Mouse (Mus musculus) liver, embryonic 11.5 days (tissue): Measurements from ENCODE around the gene Atp5d. TPM values are rescaled to one million over a fixed set of nuclear protein-coding genes. Genes with fewer than 3 reads are reported as not detected.

Experiments used
- ATAC-seq: fragments of 200-750 bp; cut with Nextera tagmentation; replicated peaks from 2 replicates; pipeline ENCODE4 v1.8.0; 2017; ENCODE audit warnings: moderate number of reproducible peaks, mild to moderate bottlenecking, moderate TSS enrichment, moderate library complexity; ENCODE audit not compliant: low FRiP score
- DNase-seq: peaks from one replicate; pipeline ENCODE4 v3.0.0-alpha.2; 2017; ENCODE audit warnings: low spot score
- H3K27ac ChIP-seq: fragments of 300-500 bp; sonication (generic); 2 replicates; pipeline ENCODE4 v1.5.1; 2014; ENCODE audit warnings: mild to moderate bottlenecking, low read depth, low read length, control low read depth
- H3K27me3 ChIP-seq: fragments of 300-500 bp; sonication (generic); replicated peaks from 2 replicates; pipeline ENCODE4 v1.6.1; 2014; ENCODE audit warnings: low read length, mixed read lengths; ENCODE audit not compliant: control insufficient read depth, insufficient read depth
- H3K36me3 ChIP-seq: fragments of 300-500 bp; sonication (generic); 2 replicates; pipeline ENCODE4 v1.6.1; 2014; ENCODE audit warnings: mild to moderate bottlenecking, low read length, moderate library complexity, mixed read lengths; ENCODE audit not compliant: control insufficient read depth, insufficient read depth
- H3K4me1 ChIP-seq: fragments of 300-500 bp; sonication (generic); replicated peaks from 2 replicates; pipeline ENCODE4 v1.6.1; 2014; ENCODE audit warnings: low read length, mixed read lengths; ENCODE audit not compliant: control insufficient read depth, insufficient read depth
- H3K4me2 ChIP-seq: fragments of 300-500 bp; sonication (generic); 2 replicates; pipeline ENCODE4 v1.6.1; 2014; ENCODE audit warnings: mild to moderate bottlenecking, control low read depth, moderate library complexity
- H3K4me3 ChIP-seq: fragments of 300-500 bp; sonication (generic); 2 replicates; pipeline ENCODE4 v1.5.1; 2014; ENCODE audit warnings: low read depth, low read length, control low read depth
- H3K9ac ChIP-seq: fragments of 300-500 bp; sonication (generic); 2 replicates; pipeline ENCODE4 v1.6.1; 2014; ENCODE audit warnings: low read depth, low read length, control low read depth
- H3K9me3 ChIP-seq: fragments of 300-500 bp; sonication (generic); 2 replicates; pipeline ENCODE4 v1.6.1; 2016; ENCODE audit warnings: low read length, inconsistent platforms, mixed read lengths; ENCODE audit not compliant: control insufficient read depth
- WGBS: fragments of 180-500 bp; shearing (Covaris S2); extraction: QIAGEN DNeasy Blood & Tissue Kit; methylation state at CpG from one replicate; pipeline ENCODE4 v1.1.7; 2014; 5-methylcytosine and 5-hydroxymethylcytosine counted together
- polyA plus RNA-seq: library from polyadenylated mRNA; unstranded; fragments of >200 nt; fragmentation: Nextera tagmentation; extraction: Ambion mirVana; gene quantifications from 2 replicates; pipeline ENCODE4 v1.2.1, GENCODE M21; 2014

Atp5d gene
- polyA plus RNA-seq, 1 experiment from 2014 or later: 514 TPM

DNA sequence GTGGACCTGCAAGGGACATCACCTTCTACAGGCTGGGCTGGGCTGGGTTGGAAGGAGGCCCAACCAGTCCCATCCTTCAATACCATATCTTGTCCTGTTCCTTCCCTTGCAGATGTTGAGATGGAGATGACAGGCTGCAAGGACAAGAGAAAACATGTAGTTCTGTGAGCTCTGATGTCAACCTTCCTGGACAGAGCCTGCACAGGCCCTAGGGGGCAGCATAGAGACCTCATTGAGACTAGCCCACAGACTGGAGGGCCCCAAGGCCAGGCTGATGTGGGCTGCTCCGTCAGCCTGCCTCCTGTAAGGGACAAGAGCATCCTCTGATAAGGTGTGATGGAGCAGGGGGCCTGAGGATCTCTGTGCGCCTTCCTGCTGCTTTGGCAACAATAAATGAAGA, 36.3 kb downstream of the Atp5d start:
- WGBS: 42% methylated on average over 2 of the region's 2 CpGs
- Histone ChIP-seq H3K9me3 (no peaks in the 10 kb centered on the region), H3K9ac (no peak overlapping the region), H3K4me1 (peaks cover 15% of the 10 kb centered on the region), H3K4me2 (no peak overlapping the region), H3K27me3 (peaks cover 14% of the 10 kb centered on the region), H3K36me3 (peaks cover 22% of the 10 kb centered on the region), H3K4me3 (no peak overlapping the region), H3K27ac (no peak overlapping the region; the same call in 1 of the 2 replicates)
- DNase-seq (no peak), ATAC-seq (no peak)

DNA sequence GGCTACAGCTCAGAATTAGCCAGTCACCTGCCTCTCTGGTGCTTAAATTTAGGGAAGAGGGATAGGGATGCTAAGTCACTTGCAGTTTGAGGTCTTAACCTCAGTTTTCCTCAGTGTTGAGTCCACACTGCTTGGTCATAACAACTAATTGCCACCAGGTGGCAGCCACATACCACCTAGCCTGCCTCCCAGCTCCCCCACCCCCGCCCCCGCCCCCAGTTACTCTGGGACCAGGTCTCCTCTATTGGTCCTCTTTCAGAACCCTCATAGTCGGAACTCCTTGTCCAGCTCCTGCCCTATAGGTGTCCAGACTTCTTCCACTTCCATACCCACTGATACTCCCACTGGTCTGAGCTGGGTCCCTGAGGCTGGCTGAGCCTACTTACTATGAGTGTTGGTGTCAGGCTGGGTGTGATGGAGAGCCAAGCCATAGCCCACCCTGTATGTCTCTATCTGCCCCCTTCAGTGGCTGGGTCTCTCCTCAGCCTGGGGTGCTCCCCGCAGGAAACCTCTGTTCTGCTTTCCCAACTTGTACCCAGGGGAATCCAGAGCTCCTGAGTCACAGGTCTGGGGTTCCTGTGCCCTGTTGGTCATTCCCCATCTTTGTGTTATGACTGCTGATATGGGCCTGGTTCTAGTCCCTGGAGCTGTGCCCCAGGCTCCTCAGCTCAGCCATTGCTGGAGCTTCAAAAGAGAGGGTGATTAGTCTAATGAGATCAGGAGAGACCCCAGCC, 37.3 kb downstream of the Atp5d start:
- H3K4me2 ChIP-seq: no peak overlapping the region
- WGBS: 28% methylated on average over 4 of the region's 4 CpGs
- DNase-seq (no peak), ATAC-seq (no peak)
- no peak overlapping the region for H3K9ac ChIP-seq
- H3K36me3 ChIP-seq: peaks cover 14% of the 10 kb centered on the region
- H3K4me3 ChIP-seq: no peak overlapping the region
- H3K27me3 ChIP-seq: peaks cover 24% of the 10 kb centered on the region
- H3K4me1 ChIP-seq: peaks cover 17% of the 10 kb centered on the region
- H3K27ac ChIP-seq: no peak overlapping the region; the same call in 1 of the 2 replicates
- H3K9me3 ChIP-seq: no peaks in the 10 kb centered on the region

DNA sequence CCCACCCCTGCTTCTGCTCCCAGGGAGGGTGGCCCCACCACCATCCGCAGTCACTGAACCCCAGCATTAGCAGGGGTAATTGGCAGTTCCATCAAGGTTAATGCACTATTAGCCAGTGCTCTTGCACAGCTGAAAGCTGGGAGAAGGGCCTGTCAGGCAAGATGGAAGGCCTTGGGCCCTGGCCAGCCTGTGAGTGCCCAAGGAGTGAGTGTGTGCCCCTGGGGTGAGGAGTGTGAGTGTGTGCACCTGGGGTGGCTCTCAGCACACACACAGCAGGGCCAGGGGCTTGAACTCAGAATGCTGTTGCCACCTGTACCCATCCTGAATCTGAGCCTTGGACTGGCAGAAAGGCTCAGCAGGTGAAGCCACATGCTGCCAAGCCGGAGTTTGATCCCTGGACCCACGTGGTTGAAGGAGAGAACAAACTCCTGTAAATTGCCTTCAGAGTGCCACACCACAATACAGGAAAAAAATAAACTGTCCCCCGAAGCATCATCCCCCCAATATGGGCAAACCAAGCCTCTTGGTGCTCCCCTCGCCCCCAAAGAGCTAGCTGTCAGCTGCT, 37.9 kb downstream of the Atp5d start:
- Histone ChIP-seq H3K27ac (no peak overlapping the region), H3K27me3 (peaks cover 30% of the 10 kb centered on the region), H3K4me3 (no peak overlapping the region), H3K4me1 (peaks cover 17% of the 10 kb centered on the region), H3K36me3 (peaks cover 8% of the 10 kb centered on the region), H3K9ac (no peak overlapping the region), H3K9me3 (no peaks in the 10 kb centered on the region), H3K4me2 (no peak overlapping the region)
- ATAC-seq (no peak), DNase-seq (no peak)
- WGBS: 84% methylated on average over 5 of the region's 5 CpGs

DNA sequence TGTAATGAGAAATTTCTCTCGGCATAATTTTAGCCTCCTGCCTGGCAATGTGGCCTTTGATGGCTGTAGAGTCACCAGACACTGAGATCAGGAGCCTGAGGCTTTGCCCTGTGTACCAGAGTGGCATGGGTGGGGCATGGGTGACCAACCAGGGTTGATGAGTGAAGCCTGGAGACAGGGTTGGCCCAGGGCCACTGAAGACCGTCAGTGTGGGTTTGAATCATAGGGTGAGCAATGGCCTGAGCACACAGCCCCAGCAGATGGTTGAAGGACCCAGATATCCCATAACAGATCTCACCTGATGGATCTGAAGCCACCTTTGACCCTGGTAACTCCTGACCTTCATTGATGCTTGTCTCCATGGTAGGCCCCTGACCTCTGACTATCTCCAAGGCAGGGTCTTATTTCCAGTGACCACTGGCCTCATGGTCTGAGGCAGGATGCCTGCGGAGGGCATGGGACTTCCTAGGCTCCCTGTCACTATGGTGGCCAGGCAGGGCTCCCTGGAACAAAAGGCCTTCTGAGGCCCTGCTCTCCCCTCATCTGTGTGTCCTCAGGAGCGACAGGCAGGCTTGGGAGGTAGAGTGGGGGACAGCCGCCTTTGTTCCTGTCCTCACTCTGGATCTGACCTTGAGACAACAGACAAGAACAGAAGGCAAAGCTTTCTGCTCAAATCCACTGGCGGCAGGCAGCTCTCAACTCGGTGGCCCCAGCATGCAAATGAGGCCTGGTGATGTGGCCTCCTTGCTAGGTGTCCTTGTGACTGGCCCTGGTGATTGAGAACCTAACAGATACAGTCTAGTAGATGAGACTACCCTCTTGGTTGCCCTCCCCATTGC, 39.2 kb downstream of the Atp5d start:
- no peaks in the 10 kb centered on the region for H3K36me3 ChIP-seq
- H3K4me1 ChIP-seq: peaks cover 8% of the 10 kb centered on the region
- WGBS: 76% methylated on average over 7 of the region's 7 CpGs
- no peak for ATAC-seq
- no peak overlapping the region for H3K4me3 ChIP-seq
- no peaks in the 10 kb centered on the region for H3K9me3 ChIP-seq
- DNase-seq: no peak
- H3K9ac ChIP-seq: no peak overlapping the region
- peaks cover 35% of the 10 kb centered on the region for H3K27me3 ChIP-seq
- no peak overlapping the region for H3K4me2 ChIP-seq
- H3K27ac ChIP-seq: no peak overlapping the region

DNA sequence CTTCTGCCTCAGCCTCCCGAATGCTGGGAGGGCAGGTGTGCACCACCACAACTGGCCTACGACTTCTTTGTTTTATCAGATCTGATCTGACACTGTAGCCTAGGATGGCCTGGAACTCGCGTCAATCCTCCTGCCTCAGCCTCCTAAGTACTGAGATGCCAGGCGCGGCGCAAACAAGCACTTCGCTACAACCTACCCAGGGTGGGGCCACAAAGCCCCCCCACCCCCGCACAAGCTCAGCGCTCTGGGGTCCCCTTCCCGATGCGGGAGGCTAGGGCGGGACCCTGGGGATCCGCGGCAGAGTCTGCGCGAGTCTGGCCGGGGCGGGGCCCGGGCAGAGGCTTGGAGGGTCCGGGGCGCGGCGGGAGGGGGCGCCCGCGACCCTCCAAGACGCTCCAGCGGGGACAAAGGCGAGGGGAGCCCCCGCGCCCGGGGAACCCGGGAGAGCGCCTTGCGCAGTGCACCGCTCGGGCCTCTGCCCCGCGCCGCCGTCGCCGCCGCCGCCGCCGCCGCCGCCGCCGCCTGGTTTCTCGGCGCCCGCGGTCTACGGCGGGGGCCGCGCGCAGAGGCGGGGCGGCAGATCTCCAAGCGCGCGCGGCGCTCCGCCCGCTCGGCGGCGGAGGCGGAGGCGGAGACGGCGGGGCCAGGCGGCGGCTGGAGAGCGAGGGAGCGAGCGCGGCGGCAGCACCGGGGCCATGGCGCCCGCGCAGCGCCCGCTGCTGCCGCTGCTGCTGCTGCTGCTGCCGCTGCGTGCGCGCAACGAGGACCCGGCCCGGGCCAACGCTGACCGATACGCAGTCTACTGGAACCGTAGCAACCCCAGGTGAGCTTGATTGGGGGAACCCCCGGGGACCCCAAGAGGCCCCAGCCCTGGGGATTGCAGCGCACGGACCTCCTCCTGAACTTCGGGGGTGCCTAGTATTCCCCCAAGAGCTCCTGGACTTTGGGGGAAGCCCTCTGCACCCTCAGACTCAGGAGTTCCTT, 40.9 kb downstream of the Atp5d start, which contains the start of gene Efna2:
Efna2 (plus strand) TSS at position 415 of the 984 bp plus-strand sequence.
- Histone ChIP-seq H3K9me3 (no peaks in the 10 kb centered on the region), H3K4me2 (peak within 1 kb of the TSS; percentile 76), H3K27me3 (peaks cover 35% of the 10 kb centered on the region), H3K36me3 (no peaks in the 10 kb centered on the region; the same call in 1 of the 2 replicates), H3K27ac (peak within 1 kb of the TSS; percentile 32; the same call in 1 of the 2 replicates), H3K4me1 (peaks cover 8% of the 10 kb centered on the region), H3K9ac (peak within 1 kb of the TSS; percentile 65), H3K4me3 (peak within 1 kb of the TSS; percentile 64)
- ATAC-seq (peak; percentile 30), DNase-seq (no peak)
- WGBS: 3% methylated on average over 77 of the region's 106 CpGs

DNA sequence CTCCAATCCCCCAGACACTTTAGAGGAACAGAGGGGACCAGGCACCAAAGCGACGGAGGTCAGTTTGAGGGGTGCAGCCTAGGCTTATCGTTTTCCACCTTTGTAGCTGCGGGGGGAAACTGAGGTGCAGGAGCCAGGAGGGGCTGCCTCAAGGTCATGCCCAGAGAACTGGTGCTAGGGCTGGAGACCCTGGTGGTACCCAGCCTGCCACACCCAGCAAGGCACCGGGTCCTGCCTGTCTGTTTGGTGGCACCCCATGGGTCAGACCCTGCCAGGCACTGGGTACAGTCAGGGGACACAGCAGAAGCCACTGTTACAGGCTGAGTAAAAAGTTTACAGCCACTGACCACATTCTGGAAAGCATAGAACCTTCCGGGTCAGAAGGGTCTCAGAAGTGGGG, 41.9 kb downstream of the Atp5d start:
- Histone ChIP-seq H3K27me3 (peaks cover 36% of the 10 kb centered on the region), H3K9ac (peak overlapping the region; percentile 65), H3K4me3 (peak overlapping the region; percentile 64), H3K27ac (no peak overlapping the region), H3K4me2 (peak overlapping the region; percentile 76), H3K4me1 (peaks cover 8% of the 10 kb centered on the region), H3K36me3 (no peaks in the 10 kb centered on the region; the same call in 1 of the 2 replicates), H3K9me3 (no peaks in the 10 kb centered on the region)
- WGBS: 52% methylated on average over 6 of the region's 6 CpGs
- no peak for ATAC-seq
- DNase-seq: no peak

DNA sequence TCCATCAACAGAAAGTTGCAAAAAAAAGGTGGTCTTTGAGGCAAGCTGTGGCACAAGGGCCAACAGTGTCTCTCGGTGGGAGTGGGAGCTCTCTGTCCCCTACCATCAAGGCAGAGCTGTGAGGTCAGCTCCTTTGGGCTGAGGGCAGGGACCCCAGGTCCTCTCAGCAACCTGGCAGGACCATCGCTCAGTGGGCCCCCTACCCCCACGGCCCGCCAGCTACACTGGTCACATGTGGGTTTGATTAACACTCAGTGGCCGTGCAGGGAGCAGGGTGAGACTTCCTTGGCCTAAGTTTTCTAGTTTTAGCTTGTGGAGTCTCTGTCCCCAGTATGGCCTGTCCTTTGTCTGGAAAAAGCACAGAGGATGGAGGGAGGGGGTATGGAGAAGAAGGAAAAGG, 42.4 kb downstream of the Atp5d start:
- no peaks in the 10 kb centered on the region for H3K9me3 ChIP-seq
- 58% methylated on average over 5 of the region's 5 CpGs for whole genome bisulfite sequencing
- peak overlapping the region; percentile 64; the same call in 1 of the 2 replicates for H3K4me3 ChIP-seq
- no peaks in the 10 kb centered on the region; the same call in 1 of the 2 replicates for H3K36me3 ChIP-seq
- no peak overlapping the region for H3K27ac ChIP-seq
- no peak for DNase-seq
- no peak for ATAC-seq
- H3K4me1 ChIP-seq: peaks cover 8% of the 10 kb centered on the region
- H3K9ac ChIP-seq: no peak overlapping the region
- H3K4me2 ChIP-seq: peak overlapping the region; percentile 76
- H3K27me3 ChIP-seq: peaks cover 42% of the 10 kb centered on the region

DNA sequence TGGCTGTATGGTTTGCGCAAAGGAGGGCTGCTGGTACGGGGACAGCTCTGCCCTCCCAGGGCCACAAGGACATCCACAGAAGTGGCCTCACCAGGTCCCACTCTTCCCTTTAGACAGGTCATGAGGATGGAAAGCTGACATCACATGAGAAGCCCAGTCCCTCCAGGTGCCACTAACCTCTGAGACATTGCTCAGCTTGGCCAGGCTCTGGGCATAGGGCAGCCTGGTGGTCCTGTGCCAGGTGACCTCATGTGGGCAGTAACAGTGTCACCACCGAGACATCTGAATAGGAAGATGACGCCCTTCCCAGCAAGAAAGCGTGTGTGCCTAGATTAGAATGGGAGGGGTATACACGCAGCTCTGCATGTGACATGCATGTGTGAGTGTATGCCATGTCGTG, 44.1 kb downstream of the Atp5d start:
- no peaks in the 10 kb centered on the region; the same call in 1 of the 2 replicates for H3K36me3 ChIP-seq
- H3K4me3 ChIP-seq: no peak overlapping the region
- 86% methylated on average over 7 of the region's 7 CpGs for whole genome bisulfite sequencing
- no peak for DNase-seq
- no peak overlapping the region for H3K9ac ChIP-seq
- H3K9me3 ChIP-seq: no peaks in the 10 kb centered on the region
- H3K27ac ChIP-seq: no peak overlapping the region
- H3K4me2 ChIP-seq: no peak overlapping the region
- peaks cover 8% of the 10 kb centered on the region for H3K4me1 ChIP-seq
- peaks cover 59% of the 10 kb centered on the region for H3K27me3 ChIP-seq
- ATAC-seq: no peak
